9 mouse cellular contexts compared by ENCODE assay signal in genomic region chr13:56433466-56433865, GRCm38 (mm10). TPM values are rescaled to one million over a fixed set of nuclear protein-coding genes. Genes with fewer than 3 reads are reported as not detected.
DNase-seq lines count a peak whose midpoint lies in the region; ATAC-seq and TF ChIP-seq lines count a peak whose summit lies in the region.
"Had no signal": no experiment of that assay in that cellular context is flagged by ENCODE, and none has a peak within 500 bp of the region (broad histone marks: within the 10 kb centered on the region; RNA-seq: fewer than 3 reads in every experiment).

No protein-coding gene starts in this region.

- peak; percentile 62; the same call in 1 of the 2 replicates for ATAC-seq in forebrain, postnatal 0 days
- no peak for ATAC-seq in lung, embryonic 14.5 days (ENCODE audit: insufficient read depth)

- 12% methylated on average over 10 of the region's 10 CpGs for WGBS in heart, embryonic 10.5 days
- 35% methylated on average over 10 of the region's 10 CpGs for WGBS in cerebellum, adult 2 months
- 12% methylated on average over 10 of the region's 10 CpGs for WGBS in forebrain, postnatal 0 days
- 16% methylated on average over 10 of the region's 10 CpGs for WGBS in lung, embryonic 14.5 days

- no peaks in the 10 kb centered on the region for H3K9me3 ChIP-seq in heart, embryonic 10.5 days
- no peaks in the 10 kb centered on the region for H3K9me3 ChIP-seq in forebrain, postnatal 0 days (ENCODE audit: low read length)
- no peaks in the 10 kb centered on the region for H3K9me3 ChIP-seq in lung, embryonic 14.5 days (ENCODE audit: low read depth, low read length)

- H3K4me2 ChIP-seq in forebrain, postnatal 0 days (ENCODE audit: low read depth), result no peak overlapping the region
- no peak overlapping the region for H3K4me2 ChIP-seq in lung, embryonic 14.5 days

- no peak overlapping the region for H3K27ac ChIP-seq in heart, embryonic 10.5 days
- H3K27ac ChIP-seq in cerebellum, adult 2 months (ENCODE audit: insufficient read depth, low read length), result no peak overlapping the region
- H3K27ac ChIP-seq in forebrain, postnatal 0 days (ENCODE audit: low read depth, low read length), result no peak overlapping the region
- no peak overlapping the region for H3K27ac ChIP-seq in lung, embryonic 14.5 days (ENCODE audit: low read depth)

- peaks cover 22% of the 10 kb centered on the region for H3K4me1 ChIP-seq in heart, embryonic 10.5 days
- H3K4me1 ChIP-seq in cerebellum, adult 2 months (ENCODE audit: control insufficient read depth, insufficient read depth, low read length), result peaks cover 12% of the 10 kb centered on the region
- no peaks in the 10 kb centered on the region for H3K4me1 ChIP-seq in forebrain, postnatal 0 days (ENCODE audit: insufficient read depth)
- 0 out of 2 replicates have a peak, but pooled peaks cover 1% of the 10 kb centered on the region for H3K4me1 ChIP-seq in lung, embryonic 14.5 days (ENCODE audit: insufficient read depth)

- no peak overlapping the region for H3K4me3 ChIP-seq in heart, embryonic 10.5 days
- H3K4me3 ChIP-seq in cerebellum, adult 2 months (replicated peaks; ENCODE audit: insufficient read depth, low read depth, low read length), result no peak overlapping the region
- H3K4me3 ChIP-seq in forebrain, postnatal 0 days (ENCODE audit: low read depth, low read length), result no peak overlapping the region
- no peak overlapping the region for H3K4me3 ChIP-seq in lung, embryonic 14.5 days (ENCODE audit: low read depth, low read length)

- intact Hi-C loops in heart, postnatal 25 days (cut with DNase I), result no loop called here

- no peaks in the 10 kb centered on the region for H3K36me3 ChIP-seq in heart, embryonic 10.5 days
- H3K36me3 ChIP-seq in forebrain, postnatal 0 days (ENCODE audit: insufficient read depth), result no peaks in the 10 kb centered on the region
- no peaks in the 10 kb centered on the region for H3K36me3 ChIP-seq in lung, embryonic 14.5 days (ENCODE audit: insufficient read depth)

- peaks cover 80% of the 10 kb centered on the region for H3K27me3 ChIP-seq in heart, embryonic 10.5 days (ENCODE audit: insufficient read depth, poor library complexity, severe bottlenecking)
- H3K27me3 ChIP-seq in cerebellum, adult 2 months (ENCODE audit: control insufficient read depth, insufficient read depth, low read length), result no peaks in the 10 kb centered on the region
- peaks cover 17% of the 10 kb centered on the region; the same call in 1 of the 2 replicates for H3K27me3 ChIP-seq in forebrain, postnatal 0 days (ENCODE audit: insufficient read depth, low read length)
- peaks cover 23% of the 10 kb centered on the region for H3K27me3 ChIP-seq in lung, embryonic 14.5 days (ENCODE audit: insufficient read depth, low read length)

- peak; percentile 65 for TF ChIP-seq CTCF in cerebellum, adult 2 months (IDR thresholded peaks at IDR 0.05; ENCODE audit: borderline replicate concordance, insufficient read depth, low read depth, low read length)
- TF ChIP-seq CTCF in forebrain, postnatal 0 days (IDR thresholded peaks at IDR 0.05; ENCODE audit: low read depth), result peak; percentile 87
- TF ChIP-seq CTCF in lung, embryonic 14.5 days (IDR thresholded peaks at IDR 0.05; ENCODE audit: low read depth), result peak; percentile 86

- no peak overlapping the region for H3K9ac ChIP-seq in forebrain, postnatal 0 days
- H3K9ac ChIP-seq in lung, embryonic 14.5 days, result no peak overlapping the region

- no peak for TF ChIP-seq POLR2A in cerebellum, adult 2 months (IDR thresholded peaks at IDR 0.05; ENCODE audit: borderline replicate concordance, insufficient read depth, low read length)

- peak; percentile 84 for DNase-seq in heart, embryonic 10.5 days (ENCODE audit: low spot score)
- DNase-seq in heart, postnatal 25 days (ENCODE audit: low spot score), result no peak
- DNase-seq in MN1 (ENCODE audit: low spot score), result peak; percentile 43
- peak; percentile 55 to 72 for DNase-seq in cerebellum, adult 2 months
- peak; percentile 86 for DNase-seq in forebrain, postnatal 0 days
- peak; percentile 85 to 88 for DNase-seq in kidney, postnatal 4 days
- DNase-seq in lung, embryonic 14.5 days, result peak; percentile 82
- peak; percentile 86 for DNase-seq in right cerebral cortex, postnatal 4 days

RNA-seq across cellular contexts. Expression of gene Slc25a48, which starts 4.7 kb away (rescaled TPM):
- 0.05 TPM in 1 of 2 replicates, not detected in the other for polyA plus RNA-seq in heart, embryonic 10.5 days (2016; fragmentation: Nextera tagmentation; extraction: Ambion mirVana)
- total RNA-seq in heart, postnatal 25 days (2021), result under 1 TPM in 1 of 2 experiments, not detected in 1; 0.08 TPM
- polyA plus RNA-seq in cerebellum, adult 2 months (2012; rRNA removed), result 0.11 and 0.34 TPM in 2 replicates
- total RNA-seq in forebrain, postnatal 0 days (2014; rRNA removed), result not detected in 2 replicates
- polyA plus RNA-seq in forebrain, postnatal 0 days (2015; fragmentation: Nextera tagmentation; extraction: Ambion mirVana), result 0.06 TPM in 1 of 2 replicates, not detected in the other
- polyA plus RNA-seq in lung, embryonic 14.5 days (2014; fragmentation: Nextera tagmentation; extraction: Ambion mirVana), result 0.19 and 0.22 TPM in 2 replicates

RNA-seq across cellular contexts. Expression of gene Gm3045, which starts 7.1 kb away (rescaled TPM):
- not detected in 2 replicates for polyA plus RNA-seq in heart, embryonic 10.5 days (2016; fragmentation: Nextera tagmentation; extraction: Ambion mirVana)
- total RNA-seq in heart, postnatal 25 days (2021), result not detected
- polyA plus RNA-seq in cerebellum, adult 2 months (2012; rRNA removed), result not detected in 2 replicates
- not detected in 2 replicates for total RNA-seq in forebrain, postnatal 0 days (2014; rRNA removed)
- polyA plus RNA-seq in forebrain, postnatal 0 days (2015; fragmentation: Nextera tagmentation; extraction: Ambion mirVana), result not detected in 2 replicates
- polyA plus RNA-seq in lung, embryonic 14.5 days (2014; fragmentation: Nextera tagmentation; extraction: Ambion mirVana), result not detected in 2 replicates
- total RNA-seq: layer of hippocampus, adult 18-20 months had no signal

RNA-seq across cellular contexts. Expression of gene Il9, which starts 48.6 kb away (rescaled TPM):
- polyA plus RNA-seq in heart, embryonic 10.5 days (2016; fragmentation: Nextera tagmentation; extraction: Ambion mirVana), result not detected in 2 replicates
- total RNA-seq in heart, postnatal 25 days (2021), result not detected
- not detected in 2 replicates for polyA plus RNA-seq in cerebellum, adult 2 months (2012; rRNA removed)
- total RNA-seq in forebrain, postnatal 0 days (2014; rRNA removed), result not detected in 2 replicates
- not detected in 2 replicates for polyA plus RNA-seq in forebrain, postnatal 0 days (2015; fragmentation: Nextera tagmentation; extraction: Ambion mirVana)
- not detected in 2 replicates for polyA plus RNA-seq in lung, embryonic 14.5 days (2014; fragmentation: Nextera tagmentation; extraction: Ambion mirVana)
- total RNA-seq: layer of hippocampus, adult 18-20 months had no signal
